Mouse (Mus musculus): ENCODE data around the gene Nudcd3. TPM values are rescaled to one million over a fixed set of nuclear protein-coding genes. Genes with fewer than 3 reads are reported as not detected.

The Nudcd3 gene
- polyA plus RNA-seq, 1 experiment from 2014 or later = 38.6 TPM

DNA sequence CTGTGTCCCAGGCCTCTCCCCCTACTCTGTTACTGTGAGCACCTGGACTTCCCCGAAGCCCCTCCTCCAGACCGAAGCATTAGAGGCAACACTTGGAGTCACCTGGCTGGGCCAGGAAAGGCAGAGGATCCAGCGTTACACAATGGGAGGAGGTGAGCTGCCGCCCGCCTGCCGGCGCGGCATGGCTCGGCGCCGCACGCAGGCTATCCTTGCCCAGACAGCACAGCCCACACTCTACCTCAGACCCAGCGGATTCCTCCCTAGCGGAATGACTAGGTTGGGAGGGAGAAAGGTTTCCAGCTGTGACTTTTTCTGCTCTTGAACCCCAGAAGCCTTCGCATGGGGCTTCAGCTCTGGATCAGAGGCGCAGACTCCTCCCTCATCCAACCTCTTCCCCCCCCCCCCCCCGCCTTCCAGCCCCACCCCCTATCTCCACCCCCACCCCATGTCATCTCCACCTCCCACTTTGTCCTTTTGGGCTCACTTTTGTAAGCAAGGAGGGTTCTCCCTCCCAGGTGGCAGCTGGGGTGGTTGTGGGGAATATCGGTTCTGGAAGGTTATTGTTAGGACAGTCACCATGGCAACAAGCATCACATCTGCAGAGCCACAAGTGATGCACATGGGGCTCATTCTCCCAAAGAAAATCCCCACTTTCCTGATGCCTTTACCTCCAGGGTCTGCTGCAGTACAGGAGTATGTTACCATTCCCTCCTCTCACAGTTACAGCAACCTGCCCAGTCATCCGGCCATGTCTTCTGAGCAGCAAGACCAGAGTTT lies 131.8 kb downstream of the Nudcd3 start:
- H3K36me3 ChIP-seq (ENCODE audit: insufficient read depth) = no peaks in the 10 kb centered on the region
- H3K4me2 ChIP-seq = no peak overlapping the region
- ATAC-seq (ENCODE audit: insufficient read depth) (no peak), DNase-seq (peak; percentile 12)
- no peak for TF ChIP-seq CTCF (IDR thresholded peaks at IDR 0.05; ENCODE audit: low read depth)
- H3K9me3 ChIP-seq (ENCODE audit: low read depth, low read length) = no peaks in the 10 kb centered on the region
- WGBS = 8% methylated on average over 18 of the region's 19 CpGs
- H3K4me1 ChIP-seq (ENCODE audit: insufficient read depth) = no peaks in the 10 kb centered on the region
- H3K4me3 ChIP-seq (ENCODE audit: low read depth, low read length) = no peak overlapping the region
- peaks cover 59% of the 10 kb centered on the region for H3K27me3 ChIP-seq (ENCODE audit: insufficient read depth, low read length)
- no peak overlapping the region for H3K9ac ChIP-seq
- no peak overlapping the region for H3K27ac ChIP-seq (ENCODE audit: low read depth)

DNA sequence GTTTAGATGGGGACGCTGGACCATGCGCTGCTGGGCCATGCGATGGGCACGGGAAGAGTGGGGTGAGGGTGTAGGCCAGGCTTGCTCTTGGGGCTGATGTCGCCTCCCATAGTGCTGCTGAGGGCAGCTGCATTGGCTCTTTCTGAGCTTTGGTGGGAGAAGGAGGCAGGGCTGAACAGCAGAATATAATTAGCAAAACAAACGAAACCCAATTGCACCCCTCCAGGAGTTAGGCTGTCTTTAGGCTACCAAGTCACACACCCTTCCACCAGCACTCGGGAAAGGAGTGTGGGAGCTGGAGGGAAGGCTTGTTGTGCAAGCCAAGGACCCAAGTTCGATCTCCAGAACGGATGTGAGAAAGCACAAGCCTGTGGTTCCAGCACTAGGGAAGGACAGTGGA lies 133.1 kb downstream of the Nudcd3 start:
- Histone ChIP-seq H3K4me3 (ENCODE audit: low read depth, low read length) (no peak overlapping the region), H3K9me3 (ENCODE audit: low read depth, low read length) (no peaks in the 10 kb centered on the region), H3K9ac (no peak overlapping the region), H3K4me2 (no peak overlapping the region), H3K27me3 (ENCODE audit: insufficient read depth, low read length) (peaks cover 71% of the 10 kb centered on the region), H3K4me1 (ENCODE audit: insufficient read depth) (no peaks in the 10 kb centered on the region), H3K36me3 (ENCODE audit: insufficient read depth) (no peaks in the 10 kb centered on the region), H3K27ac (ENCODE audit: low read depth) (no peak overlapping the region)
- ATAC-seq (ENCODE audit: insufficient read depth) (no peak), DNase-seq (no peak)
- TF ChIP-seq CTCF (IDR thresholded peaks at IDR 0.05; ENCODE audit: low read depth) = no peak
- WGBS = 47% methylated on average over 9 of the region's 9 CpGs

DNA sequence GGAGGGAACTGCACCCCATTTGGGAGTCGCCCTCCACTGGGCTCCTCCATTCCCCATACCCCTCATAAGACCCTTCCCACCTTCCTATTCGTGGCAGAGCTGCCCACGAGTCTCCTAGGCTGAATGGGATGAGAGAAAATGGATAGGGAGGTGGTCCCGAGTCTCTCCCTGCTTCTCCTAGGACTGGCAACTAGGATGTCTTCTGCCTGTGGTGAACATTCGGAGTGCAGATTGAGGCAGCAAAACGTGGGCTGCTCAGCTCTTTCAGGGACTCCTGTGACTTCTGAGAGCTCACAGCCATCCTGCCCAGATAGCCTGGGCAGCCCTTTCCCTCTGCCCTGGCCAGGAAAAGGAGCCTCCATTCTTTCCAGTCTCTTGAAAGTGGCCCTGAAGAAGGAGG lies 134.0 kb downstream of the Nudcd3 start, which contains the start of gene Camk2b:
Gene Camk2b, minus strand, starts transcription at position 187 of the 400 bp plus-strand sequence.
- no peak for ATAC-seq (ENCODE audit: insufficient read depth)
- H3K4me3 ChIP-seq (ENCODE audit: low read depth, low read length) = peak within 1 kb of the TSS; percentile 47
- H3K4me2 ChIP-seq = peak within 1 kb of the TSS; percentile 84
- 13% methylated on average over 6 of the region's 6 CpGs for WGBS
- H3K9me3 ChIP-seq (ENCODE audit: low read depth, low read length) = no peaks in the 10 kb centered on the region
- H3K27me3 ChIP-seq (ENCODE audit: insufficient read depth, low read length) = peaks cover 71% of the 10 kb centered on the region
- no peak within 1 kb of the TSS for H3K27ac ChIP-seq (ENCODE audit: low read depth)
- peak within 1 kb of the TSS; percentile 29 for H3K9ac ChIP-seq
- H3K36me3 ChIP-seq (ENCODE audit: insufficient read depth) = no peaks in the 10 kb centered on the region
- DNase-seq = no peak
- TF ChIP-seq CTCF (IDR thresholded peaks at IDR 0.05; ENCODE audit: low read depth) = no peak
- no peaks in the 10 kb centered on the region for H3K4me1 ChIP-seq (ENCODE audit: insufficient read depth)

DNA sequence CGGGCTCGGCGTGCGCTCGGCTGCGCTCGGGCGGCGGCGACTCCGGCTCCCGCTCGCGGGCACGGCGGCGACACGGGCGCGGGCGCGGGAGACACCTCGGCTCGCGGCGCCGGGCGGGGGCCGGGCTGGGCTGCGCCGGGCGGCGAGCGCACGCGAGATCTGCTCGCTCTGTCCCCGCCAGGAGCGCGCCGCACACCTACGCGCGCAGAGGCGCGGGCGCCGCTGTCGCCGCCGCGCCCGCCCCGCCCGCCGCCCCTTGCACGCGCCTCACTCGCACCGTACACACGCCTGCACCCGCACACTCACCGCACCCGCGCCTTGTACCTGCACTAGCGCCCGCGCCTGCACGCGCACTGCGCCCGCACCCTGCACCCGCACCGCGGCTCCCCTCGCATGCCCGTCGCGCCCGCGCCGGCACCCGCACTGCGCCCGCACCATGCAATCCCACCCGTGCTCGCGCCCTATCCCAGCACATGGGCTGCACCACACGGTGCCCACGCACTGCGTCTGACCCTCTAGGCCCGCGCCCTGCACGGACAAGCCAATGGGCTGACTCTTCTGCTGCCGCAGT lies 134.6 kb downstream of the Nudcd3 start:
- Histone ChIP-seq H3K9me3 (ENCODE audit: low read depth, low read length) (no peaks in the 10 kb centered on the region), H3K4me2 (peak overlapping the region; percentile 84), H3K36me3 (ENCODE audit: insufficient read depth) (no peaks in the 10 kb centered on the region), H3K4me3 (ENCODE audit: low read depth, low read length) (peak overlapping the region; percentile 47), H3K27ac (ENCODE audit: low read depth) (no peak overlapping the region), H3K9ac (peak overlapping the region; percentile 29), H3K27me3 (ENCODE audit: insufficient read depth, low read length) (peaks cover 71% of the 10 kb centered on the region), H3K4me1 (ENCODE audit: insufficient read depth) (no peaks in the 10 kb centered on the region)
- TF ChIP-seq CTCF (IDR thresholded peaks at IDR 0.05; ENCODE audit: low read depth) = no peak
- under 1% methylated on average over 71 of the region's 95 CpGs for WGBS
- ATAC-seq (ENCODE audit: insufficient read depth) = 0 out of 2 replicates have a peak, but pooled peaks have one; percentile 24
- DNase-seq = peak; percentile 20

DNA sequence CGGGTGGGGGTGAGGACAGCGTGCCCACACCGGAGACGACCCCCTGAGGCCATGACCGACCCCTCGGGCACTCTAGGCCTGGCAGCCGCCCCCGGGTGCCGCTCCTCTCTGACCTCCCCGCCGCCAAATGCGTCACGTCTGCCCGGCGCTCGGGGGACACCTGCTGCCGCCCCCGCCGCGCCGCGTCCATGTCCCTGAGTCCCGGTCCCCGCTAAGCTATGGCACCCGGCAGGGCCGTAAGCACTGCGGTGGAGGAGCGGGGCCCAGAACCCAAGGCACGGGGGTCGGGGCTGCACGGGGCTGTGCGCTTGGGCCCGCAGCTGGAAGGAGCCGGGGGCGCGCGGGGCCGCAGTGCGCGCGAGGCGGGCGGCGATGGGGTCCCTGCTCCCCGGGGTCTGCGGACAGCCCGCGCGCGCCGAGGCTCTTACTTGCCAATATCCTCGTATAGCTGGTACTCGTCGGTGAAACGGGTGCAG lies 135.1 kb downstream of the Nudcd3 start:
- H3K4me2 ChIP-seq = peak overlapping the region; percentile 84
- H3K4me1 ChIP-seq (ENCODE audit: insufficient read depth) = no peaks in the 10 kb centered on the region
- DNase-seq (no peak), ATAC-seq (ENCODE audit: insufficient read depth) (no peak; the same call in 1 of the 2 replicates)
- no peaks in the 10 kb centered on the region for H3K9me3 ChIP-seq (ENCODE audit: low read depth, low read length)
- WGBS = 0% methylated on average over 53 of the region's 55 CpGs
- H3K36me3 ChIP-seq (ENCODE audit: insufficient read depth) = no peaks in the 10 kb centered on the region
- H3K27ac ChIP-seq (ENCODE audit: low read depth) = no peak overlapping the region
- no peak for TF ChIP-seq CTCF (IDR thresholded peaks at IDR 0.05; ENCODE audit: low read depth)
- peak overlapping the region; percentile 29 for H3K9ac ChIP-seq
- peak overlapping the region; percentile 47 for H3K4me3 ChIP-seq (ENCODE audit: low read depth, low read length)
- peaks cover 71% of the 10 kb centered on the region for H3K27me3 ChIP-seq (ENCODE audit: insufficient read depth, low read length)

DNA sequence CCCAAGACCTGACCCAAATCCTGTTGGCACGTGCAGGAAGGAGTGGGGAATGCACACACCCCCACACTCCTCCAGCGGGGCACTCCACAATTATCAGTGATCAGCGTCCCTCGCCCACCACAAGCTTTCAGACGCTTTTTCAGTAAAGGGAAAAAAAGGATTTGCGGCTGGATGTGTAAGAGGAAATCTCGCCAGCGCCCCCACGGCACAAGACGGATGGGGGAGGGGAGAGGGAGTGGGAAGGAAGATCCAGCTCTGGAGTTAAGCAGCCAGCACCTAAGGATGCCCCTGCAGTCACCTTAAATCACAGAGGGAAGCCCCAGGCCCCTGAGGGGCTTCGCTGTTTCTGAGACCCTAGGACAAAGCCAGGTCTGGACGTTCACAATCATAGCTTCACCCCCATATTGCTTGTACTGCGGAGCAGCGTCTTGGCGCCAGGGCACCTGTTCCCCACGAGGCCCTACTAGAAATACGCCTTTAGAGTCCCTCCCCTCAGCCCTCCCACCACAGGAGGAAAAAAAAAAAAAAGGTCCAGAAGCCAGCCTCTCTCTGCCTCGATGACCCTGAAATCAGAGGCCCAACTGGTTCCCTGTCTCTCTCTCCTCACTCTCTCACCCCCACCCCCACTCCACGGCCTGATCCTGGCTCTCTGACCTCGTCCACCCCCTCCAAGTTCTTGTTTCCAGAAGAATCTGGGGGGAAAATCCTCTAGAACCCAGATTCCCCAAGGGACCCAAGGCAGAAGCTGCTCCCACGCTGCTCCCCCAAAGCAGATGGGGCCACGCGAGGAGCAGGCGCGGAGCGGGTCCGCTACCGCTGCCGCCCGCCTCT lies 135.8 kb downstream of the Nudcd3 start:
- no peaks in the 10 kb centered on the region for H3K9me3 ChIP-seq (ENCODE audit: low read depth, low read length)
- WGBS = 3% methylated on average over 30 of the region's 30 CpGs
- no peak overlapping the region for H3K27ac ChIP-seq (ENCODE audit: low read depth)
- peak overlapping the region; percentile 47 for H3K4me3 ChIP-seq (ENCODE audit: low read depth, low read length)
- no peak for TF ChIP-seq CTCF (IDR thresholded peaks at IDR 0.05; ENCODE audit: low read depth)
- ATAC-seq (ENCODE audit: insufficient read depth) (no peak), DNase-seq (no peak)
- peaks cover 71% of the 10 kb centered on the region for H3K27me3 ChIP-seq (ENCODE audit: insufficient read depth, low read length)
- H3K4me1 ChIP-seq (ENCODE audit: insufficient read depth) = no peaks in the 10 kb centered on the region
- H3K9ac ChIP-seq = no peak overlapping the region
- H3K4me2 ChIP-seq = peak overlapping the region; percentile 84
- H3K36me3 ChIP-seq (ENCODE audit: insufficient read depth) = no peaks in the 10 kb centered on the region

All from lung, embryonic 14.5 days (tissue).